Mouse (Mus musculus) Patski (cell line): ENCODE data around the gene Amy2a2. TPM values are rescaled to one million over a fixed set of nuclear protein-coding genes. Genes with fewer than 3 reads are reported as not detected.
"Not testable (repeated sequence)": the region's sequence is repeated elsewhere in the genome, so short reads cannot be mapped to it uniquely, and the experiment has no call there.

Experiments used
- ATAC-seq: fragments of 100-300 bp; one replicate; pipeline ENCODE4 v1.8.0; 2021
- CTCF ChIA-PET: fragments of 350-600 bp; sonication (Branson Sonifier 250); formaldehyde crosslinking; loops from one replicate; lab custom pipeline; 2022; ENCODE audit warnings: inconsistent platforms; lab: Charles Lee
- POLR2A ChIA-PET: fragments of 350-600 bp; sonication (Branson Sonifier 250); formaldehyde crosslinking; loops from one replicate; lab custom pipeline; 2022; ENCODE audit warnings: antibody characterized with exemption, inconsistent platforms; lab: Charles Lee
- DNase-seq: peaks from one replicate; pipeline ENCODE4 v3.0.0-alpha.2; 2011; ENCODE audit warnings: low read depth, low spot score
- H3K27me3 ChIP-seq: fragments of 371-371 bp; one replicate; pipeline ENCODE4 v1.5.1; 2021
- in situ Hi-C: fragments of 300-500 bp; cut with MboI; formaldehyde crosslinking; loops from 3 replicates; pipeline ENCODE4 v1.11.1; 2018; ENCODE audit warnings: low pct_unique_long_range_greater_than_20kb, mixed read lengths
- polyA plus RNA-seq: library from polyadenylated mRNA; unstranded; gene quantifications from one replicate; pipeline ENCODE4 v1.2.3, GENCODE M21; 2021

Amy2a2 gene
- polyA plus RNA-seq = not detected

GRCm38 (mm10) chr3:113356558-113356957 lies at the start of gene Amy2a2:
TSS of gene Amy2a2 (minus strand) at chr3:113356658.
- in situ Hi-C loops, ATAC-seq, CTCF ChIA-PET, DNase-seq, POLR2A ChIA-PET, H3K27me3 ChIP-seq: not testable (repeated sequence)

GRCm38 (mm10) chr3:113345484-113345883 lies 11.0 kb downstream of the Amy2a2 start:
- DNase-seq, in situ Hi-C loops, POLR2A ChIA-PET, ATAC-seq, CTCF ChIA-PET, H3K27me3 ChIP-seq: not testable (repeated sequence)

GRCm38 (mm10) chr3:113323952-113324351 lies 32.5 kb downstream of the Amy2a2 start, which contains the start of gene Amy2a3:
TSS of gene Amy2a3 (minus strand) at chr3:113324052.
- in situ Hi-C loops, H3K27me3 ChIP-seq, POLR2A ChIA-PET, DNase-seq, CTCF ChIA-PET, ATAC-seq: not testable (repeated sequence)

- POLR2A ChIA-PET, H3K27me3 ChIP-seq, DNase-seq, ATAC-seq, in situ Hi-C loops, CTCF ChIA-PET: not testable (repeated sequence)
Observed at GRCm38 (mm10) chr3:113312937-113313336, 43.5 kb downstream of the Amy2a2 start.

Other genes with a start within 250 kb of the Amy2a2 start
- gene Amy2a5, start 97.8 kb downstream of the Amy2a2 start, polyA plus RNA-seq = not detected
- gene Amy2a4, start 65.2 kb downstream of the Amy2a2 start, polyA plus RNA-seq = not detected
- gene Amy2a3, start 32.6 kb downstream of the Amy2a2 start, polyA plus RNA-seq = not detected
- gene Amy2a1, start 175.8 kb upstream of the Amy2a2 start, polyA plus RNA-seq = not detected